Mouse (Mus musculus) intestine, postnatal 0 days (tissue): ENCODE data around the gene Slc35e4. TPM values are rescaled to one million over a fixed set of nuclear protein-coding genes. Genes with fewer than 3 reads are reported as not detected.

Experiments used
- ATAC-seq: fragments of 200-750 bp; cut with Nextera tagmentation; 2 replicates; pipeline ENCODE4 v1.8.0; 2017; ENCODE audit warnings: mild to moderate bottlenecking, moderate TSS enrichment, moderate library complexity
- H3K27ac ChIP-seq: fragments of 300-500 bp; sonication (generic); 2 replicates; pipeline ENCODE4 v1.5.1; 2014; ENCODE audit warnings: mild to moderate bottlenecking, low read depth, low read length, moderate library complexity
- H3K27me3 ChIP-seq: fragments of 300-500 bp; sonication (generic); replicated peaks from 2 replicates; pipeline ENCODE4 v1.6.1; 2014; ENCODE audit warnings: low read length, mixed read lengths; ENCODE audit not compliant: control insufficient read depth, insufficient read depth
- H3K36me3 ChIP-seq: fragments of 300-500 bp; sonication (generic); 2 replicates; pipeline ENCODE4 v1.6.1; 2014; ENCODE audit warnings: mild to moderate bottlenecking, moderate library complexity; ENCODE audit not compliant: control insufficient read depth, insufficient read depth
- H3K4me1 ChIP-seq: fragments of 300-500 bp; sonication (generic); replicated peaks from 2 replicates; pipeline ENCODE4 v1.6.1; 2014; ENCODE audit warnings: antibody characterized with exemption, low read length, mixed read lengths; ENCODE audit not compliant: control insufficient read depth, insufficient read depth
- H3K4me2 ChIP-seq: fragments of 300-500 bp; sonication (generic); replicated peaks from 2 replicates; pipeline ENCODE4 v1.6.1; 2014; ENCODE audit warnings: low read depth, mild to moderate bottlenecking, moderate library complexity
- H3K4me3 ChIP-seq: fragments of 300-500 bp; sonication (generic); 2 replicates; pipeline ENCODE4 v1.5.1; 2014; ENCODE audit warnings: low read depth, low read length
- H3K9ac ChIP-seq: fragments of 300-500 bp; sonication (generic); 2 replicates; pipeline ENCODE4 v1.6.1; 2014; ENCODE audit warnings: mild to moderate bottlenecking, low read depth, low read length
- H3K9me3 ChIP-seq: fragments of 300-500 bp; sonication (generic); 2 replicates; pipeline ENCODE4 v1.6.1; 2016; ENCODE audit warnings: mixed run types; ENCODE audit not compliant: control insufficient read depth
- CTCF ChIP-seq: sonication (generic); IDR thresholded peaks from 2 replicates; pipeline ENCODE4 v1.5.1; 2016; ENCODE audit warnings: low read depth, mild to moderate bottlenecking, control low read depth, antibody characterized with exemption, moderate library complexity
- WGBS: fragments of 180-500 bp; shearing (Covaris S2); extraction: QIAGEN DNeasy Blood & Tissue Kit; methylation state at CpG from one replicate; pipeline ENCODE4 v1.1.7; 2014; 5-methylcytosine and 5-hydroxymethylcytosine counted together
- polyA plus RNA-seq: library from polyadenylated mRNA; unstranded; fragments of >200 nt; fragmentation: Nextera tagmentation; extraction: Ambion mirVana; gene quantifications from 2 replicates; pipeline ENCODE4 v1.2.1, GENCODE M21; 2015

The Slc35e4 gene
- polyA plus RNA-seq, 1 experiment from 2014 or later = 2.2 TPM

DNA sequence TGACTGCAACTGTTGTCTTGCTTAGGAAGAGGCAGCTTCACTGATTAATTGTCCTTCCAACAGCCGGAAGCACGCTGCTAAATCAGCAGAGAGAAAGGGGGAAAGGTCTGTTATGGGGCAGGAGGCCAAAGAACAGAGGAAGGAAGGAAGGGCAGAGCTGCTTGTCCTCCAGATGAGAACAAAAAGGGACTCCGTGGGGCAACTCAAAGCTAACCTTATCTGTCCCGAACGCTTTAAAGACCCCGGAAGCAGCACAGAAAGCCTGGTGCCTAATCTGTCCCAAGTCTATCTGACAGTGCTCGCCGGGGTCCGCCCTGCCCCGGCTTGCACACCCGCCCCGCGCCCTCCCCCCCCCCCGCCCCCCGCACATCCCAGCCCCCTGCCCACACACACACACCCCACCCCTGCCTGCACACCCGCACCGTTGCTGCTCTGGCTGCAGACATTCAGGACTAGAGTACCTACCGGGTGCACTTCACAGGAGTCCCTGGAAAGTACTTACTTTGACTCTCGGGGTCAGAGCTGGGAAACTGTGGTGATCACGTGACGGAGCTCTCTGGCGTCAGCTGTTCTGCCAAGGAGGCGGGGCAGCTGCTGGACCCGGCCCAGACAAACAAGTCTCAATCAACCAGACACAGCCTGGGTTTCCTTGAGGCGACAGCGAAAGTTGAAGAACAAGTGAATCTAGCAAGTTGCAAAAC lies 17.2 kb upstream of the Slc35e4 start, which contains the start of gene Tcn2:
TSS of gene Tcn2 (minus strand) at position 649 of the 701 bp plus-strand sequence.
- peak; percentile 83 for ATAC-seq
- WGBS = under 1% methylated on average over 17 of the region's 26 CpGs
- no peaks in the 10 kb centered on the region for H3K27me3 ChIP-seq
- H3K4me2 ChIP-seq = peak within 1 kb of the TSS; percentile 81
- H3K27ac ChIP-seq = peak within 1 kb of the TSS; percentile 64; the same call in 1 of the 2 replicates
- peak within 1 kb of the TSS; percentile 58 for H3K4me3 ChIP-seq
- no peaks in the 10 kb centered on the region for H3K9me3 ChIP-seq
- no peak for TF ChIP-seq CTCF
- peaks cover 13% of the 10 kb centered on the region for H3K36me3 ChIP-seq
- H3K9ac ChIP-seq = peak within 1 kb of the TSS; percentile 55
- no peaks in the 10 kb centered on the region for H3K4me1 ChIP-seq

DNA sequence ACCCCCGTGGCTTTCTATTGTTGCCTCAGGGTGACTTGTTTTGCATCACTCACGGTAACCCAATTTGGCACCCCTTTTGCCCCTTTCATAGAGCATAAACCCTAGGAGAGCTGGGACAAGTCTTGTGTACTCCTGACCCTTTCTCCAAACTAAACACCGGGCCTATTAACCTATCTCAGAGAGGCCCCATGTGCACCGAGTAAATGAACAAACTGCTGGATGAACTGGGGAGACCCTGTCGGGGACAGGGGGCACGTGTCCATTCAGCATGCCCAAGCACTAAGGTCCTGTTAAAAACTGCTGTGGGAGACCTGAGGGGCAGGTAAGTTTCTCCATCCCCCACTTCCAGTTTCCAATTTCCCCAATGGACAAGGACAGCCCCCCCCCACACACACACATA lies 16.5 kb upstream of the Slc35e4 start:
- no peak for TF ChIP-seq CTCF
- H3K4me2 ChIP-seq = peak overlapping the region; percentile 81
- WGBS = 37% methylated on average over 6 of the region's 6 CpGs
- no peaks in the 10 kb centered on the region for H3K27me3 ChIP-seq
- H3K36me3 ChIP-seq = peaks cover 19% of the 10 kb centered on the region
- 0 out of 2 replicates have a peak overlapping the region, but pooled peaks have one; percentile 55 for H3K9ac ChIP-seq
- H3K4me1 ChIP-seq = no peaks in the 10 kb centered on the region
- H3K4me3 ChIP-seq = peak overlapping the region; percentile 58
- no peak overlapping the region for H3K27ac ChIP-seq
- H3K9me3 ChIP-seq = no peaks in the 10 kb centered on the region
- ATAC-seq = no peak

DNA sequence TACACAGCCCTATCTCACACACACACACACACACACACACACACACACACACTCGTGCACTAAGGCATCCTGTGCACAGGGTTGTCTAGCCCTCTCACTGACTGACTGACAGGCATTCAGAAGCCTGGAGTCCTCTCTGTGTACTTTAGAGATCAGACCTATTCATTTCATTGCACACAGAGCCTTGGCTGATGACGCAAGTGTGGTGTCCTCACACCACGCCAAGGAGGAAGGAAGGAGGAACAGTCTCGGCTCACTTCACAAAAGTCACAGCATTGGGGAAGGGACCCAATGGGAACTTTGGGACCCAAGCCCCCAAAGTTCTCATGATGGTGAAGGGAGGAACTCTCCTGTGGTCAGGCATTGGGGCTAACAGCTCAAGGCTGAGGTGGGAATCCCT lies 15.6 kb upstream of the Slc35e4 start:
- ATAC-seq = no peak
- no peak overlapping the region for H3K4me3 ChIP-seq

DNA sequence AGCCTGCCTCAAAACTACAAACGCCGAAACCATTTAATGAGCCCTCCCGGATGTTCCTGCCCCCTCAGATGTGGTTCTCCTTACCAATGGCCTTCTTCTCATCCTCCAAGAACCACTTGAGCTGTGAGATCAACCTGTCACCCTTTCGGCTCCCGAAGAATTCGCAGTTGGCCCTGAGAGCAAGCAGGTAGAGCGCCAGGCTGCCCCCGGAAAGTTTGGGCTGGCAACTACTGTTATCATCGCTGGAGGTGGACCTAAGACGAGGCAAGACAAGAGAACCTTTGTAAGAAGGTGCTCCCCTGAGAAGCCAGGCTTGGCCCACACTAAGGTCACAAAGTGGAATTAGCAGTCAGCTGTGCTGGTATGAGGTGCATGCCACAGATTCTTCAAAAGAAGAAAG lies 11.5 kb upstream of the Slc35e4 start:
- peaks cover 64% of the 10 kb centered on the region for H3K36me3 ChIP-seq
- H3K4me3 ChIP-seq = no peak overlapping the region
- no peak for TF ChIP-seq CTCF
- no peaks in the 10 kb centered on the region for H3K27me3 ChIP-seq
- no peak overlapping the region for H3K27ac ChIP-seq
- no peaks in the 10 kb centered on the region for H3K9me3 ChIP-seq
- H3K4me1 ChIP-seq = no peaks in the 10 kb centered on the region
- WGBS = 93% methylated on average over 10 of the region's 10 CpGs
- ATAC-seq = no peak
- no peak overlapping the region for H3K4me2 ChIP-seq
- no peak overlapping the region for H3K9ac ChIP-seq

More for the DNA sequence above, 15.6 kb upstream of the Slc35e4 start:
- no peaks in the 10 kb centered on the region for H3K9me3 ChIP-seq
- H3K27me3 ChIP-seq = no peaks in the 10 kb centered on the region
- H3K27ac ChIP-seq = no peak overlapping the region
- peak overlapping the region; percentile 81 for H3K4me2 ChIP-seq
- no peak overlapping the region for H3K9ac ChIP-seq
- WGBS = 57% methylated on average over 4 of the region's 4 CpGs
- TF ChIP-seq CTCF = no peak
- peaks cover 27% of the 10 kb centered on the region for H3K36me3 ChIP-seq
- no peaks in the 10 kb centered on the region for H3K4me1 ChIP-seq

DNA sequence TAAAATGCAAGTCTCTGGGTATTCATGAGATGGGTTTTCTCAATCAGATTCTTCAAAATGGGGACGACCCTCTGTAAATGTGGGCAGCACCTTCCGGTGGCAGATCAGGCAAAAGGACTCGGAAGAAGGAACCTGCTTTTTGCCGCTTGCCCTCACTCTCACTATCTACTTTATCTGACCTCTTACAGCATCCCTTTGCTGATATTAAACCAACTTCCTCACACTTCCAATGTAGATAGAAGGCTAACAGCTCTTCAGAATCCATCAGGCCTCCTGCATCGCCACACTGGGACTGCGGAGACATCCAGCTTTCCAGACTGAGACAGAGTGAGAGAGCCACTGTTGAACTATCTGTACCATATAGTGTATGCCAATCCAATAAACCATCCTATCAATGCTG lies 8.3 kb upstream of the Slc35e4 start:
- ATAC-seq = no peak
- Histone ChIP-seq H3K4me3 (no peak overlapping the region), H3K9me3 (no peaks in the 10 kb centered on the region), H3K36me3 (peaks cover 72% of the 10 kb centered on the region), H3K27me3 (no peaks in the 10 kb centered on the region), H3K27ac (no peak overlapping the region), H3K4me1 (no peaks in the 10 kb centered on the region), H3K9ac (no peak overlapping the region), H3K4me2 (no peak overlapping the region)
- WGBS = 98% methylated on average over 6 of the region's 6 CpGs
- TF ChIP-seq CTCF = no peak

DNA sequence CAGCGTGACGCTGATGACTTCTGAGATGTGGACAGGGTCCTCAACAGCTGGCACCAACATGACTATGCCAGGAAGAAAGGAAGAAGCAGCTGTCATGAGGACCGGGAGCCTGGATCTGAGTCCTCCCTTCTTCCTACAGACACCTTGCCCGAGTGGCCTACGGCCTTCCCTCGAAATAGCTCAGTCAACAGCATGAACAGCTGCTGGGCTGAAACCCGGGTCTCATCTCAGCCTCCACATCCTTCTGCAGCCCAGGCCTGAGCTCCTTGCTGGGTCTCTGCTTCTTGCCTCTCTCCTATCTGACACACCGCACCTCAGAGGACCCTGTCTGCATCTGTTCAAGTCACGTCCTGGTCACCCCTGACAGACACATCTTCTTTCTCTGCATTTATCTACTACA lies 7.7 kb upstream of the Slc35e4 start:
- no peak overlapping the region for H3K4me2 ChIP-seq
- no peak overlapping the region for H3K27ac ChIP-seq
- no peak for TF ChIP-seq CTCF
- peaks cover 72% of the 10 kb centered on the region for H3K36me3 ChIP-seq
- 97% methylated on average over 9 of the region's 9 CpGs for WGBS
- H3K4me3 ChIP-seq = no peak overlapping the region
- ATAC-seq = no peak
- no peak overlapping the region for H3K9ac ChIP-seq
- H3K4me1 ChIP-seq = no peaks in the 10 kb centered on the region
- no peaks in the 10 kb centered on the region for H3K9me3 ChIP-seq
- no peaks in the 10 kb centered on the region for H3K27me3 ChIP-seq
